Mouse (Mus musculus) spleen, adult 12 weeks (tissue): ENCODE results near the gene Optc.

ENCODE experiments used
- DNase-seq: peaks from one replicate; pipeline ENCODE4 v3.0.0; 2022; ENCODE audit warnings: low spot score

The Optc gene

DNA sequence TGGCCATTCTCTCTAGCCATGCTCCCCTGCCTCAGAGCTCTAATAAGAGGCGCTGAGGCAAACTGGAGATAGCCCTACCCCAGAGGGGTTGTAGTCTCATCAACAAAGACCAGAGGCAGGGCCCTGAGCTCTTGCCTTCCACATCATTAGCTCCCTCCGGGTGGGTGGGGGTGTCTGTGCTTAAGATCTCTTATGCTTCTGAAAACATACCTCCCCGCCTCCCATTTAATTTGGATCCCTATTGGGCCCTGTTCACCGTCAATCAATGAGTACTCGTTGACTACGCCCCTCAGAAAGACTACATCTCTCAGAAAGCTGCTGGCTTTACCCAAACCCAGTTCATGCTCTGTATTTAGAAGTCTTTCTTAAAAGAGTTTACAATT lies 10.3 kb upstream of the Optc start:
- no peak for DNase-seq

DNA sequence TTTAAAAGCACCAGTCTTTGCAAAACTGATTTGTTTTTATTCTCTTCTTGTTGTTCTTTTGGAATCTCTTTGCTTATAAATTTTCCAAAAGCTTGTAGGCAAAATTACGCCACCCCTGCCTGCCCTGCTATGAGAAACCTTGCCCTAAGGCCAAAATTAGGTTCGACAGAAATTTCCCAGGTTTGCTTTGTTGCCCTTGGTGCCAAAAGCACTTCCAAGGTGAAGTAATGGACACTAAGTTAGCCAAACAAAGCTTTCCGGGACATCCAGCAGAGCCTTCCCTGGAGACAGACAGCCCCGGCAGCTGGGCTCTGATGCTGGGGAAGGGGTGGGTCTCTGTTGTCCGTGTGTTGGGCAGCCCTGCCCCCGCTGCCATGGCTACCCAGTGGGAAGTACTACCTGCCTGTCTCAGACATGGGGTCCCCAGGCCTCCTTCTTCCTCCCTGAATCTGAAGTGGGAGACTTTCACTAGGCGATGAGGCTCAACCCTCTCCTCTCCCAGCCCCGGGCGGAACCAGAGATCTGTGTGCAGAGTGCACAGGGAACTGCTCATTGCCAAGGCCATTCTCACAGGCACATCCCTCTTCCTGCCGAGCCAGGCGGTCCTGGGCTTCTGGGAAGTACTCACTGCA lies 9.8 kb upstream of the Optc start:
- no peak for DNase-seq

DNA sequence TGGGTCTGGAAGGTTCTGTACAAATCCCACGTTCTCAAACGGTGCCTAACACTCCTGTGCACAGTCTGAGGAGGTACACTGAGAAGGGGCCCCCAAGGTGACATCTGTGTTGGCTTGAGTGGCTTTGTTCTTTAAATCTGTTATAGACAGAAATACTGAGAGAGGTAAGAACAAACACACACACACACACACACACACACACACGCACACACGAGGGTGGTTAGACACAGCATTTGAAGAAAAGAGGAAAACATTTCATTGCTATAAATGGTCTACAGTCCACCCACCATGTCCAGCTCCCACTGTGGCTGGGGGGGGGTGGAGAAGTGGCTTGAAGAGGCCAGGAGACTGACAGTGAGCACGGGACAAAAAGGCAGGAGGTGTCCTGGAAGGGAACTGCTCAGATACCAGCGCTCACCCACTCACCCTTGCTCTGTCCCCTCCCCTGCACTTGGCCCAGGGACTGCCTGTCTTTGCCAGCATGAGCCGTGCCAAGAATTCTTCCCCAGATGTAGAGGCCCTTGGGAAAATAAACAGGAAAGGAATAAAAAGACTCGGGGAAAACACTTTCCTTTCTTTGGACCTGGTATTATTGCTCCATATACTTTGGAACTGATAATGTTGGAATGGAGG lies 8.0 kb upstream of the Optc start:
- no peak for DNase-seq

DNA sequence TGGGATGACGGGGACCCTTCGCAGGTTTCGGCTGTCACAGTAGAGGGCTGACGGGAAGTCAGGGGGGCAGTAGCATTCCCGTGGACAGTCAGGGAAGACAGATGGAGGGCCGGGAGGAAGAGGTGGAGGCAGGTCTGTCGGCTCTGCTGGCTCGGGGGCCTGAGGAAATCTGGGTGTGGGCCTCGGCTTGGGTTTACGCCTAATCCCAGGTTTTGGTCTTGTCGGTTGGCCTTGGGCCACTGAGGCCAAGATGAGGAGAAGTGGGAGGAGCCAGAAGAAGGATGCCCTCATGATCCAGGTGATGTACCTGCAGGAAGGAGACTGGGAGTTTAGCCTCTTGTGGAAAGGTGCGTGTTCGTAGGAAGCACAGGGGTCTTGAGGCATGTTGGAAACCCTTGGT lies 7.3 kb upstream of the Optc start:
- no peak for DNase-seq

DNA sequence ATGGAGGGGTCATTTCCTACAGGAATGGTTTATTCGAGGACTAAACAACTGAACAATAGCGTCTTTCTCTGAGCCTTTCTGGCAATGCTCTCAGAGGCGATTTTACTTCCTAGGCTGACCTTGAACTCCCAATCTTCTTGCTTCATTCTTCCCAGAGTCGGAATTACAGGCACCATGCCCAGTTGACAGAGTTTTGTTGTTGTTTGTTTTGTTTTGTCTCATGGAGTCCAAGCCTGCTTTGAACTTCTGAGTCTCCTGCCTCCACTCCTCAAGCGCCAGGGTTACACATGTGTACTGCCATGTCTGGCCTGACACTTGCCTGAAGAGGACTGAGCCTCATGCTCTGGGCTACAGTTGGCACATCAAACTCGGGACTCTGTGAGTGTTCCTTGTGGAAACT lies 5.2 kb upstream of the Optc start:
- DNase-seq, result no peak

DNA sequence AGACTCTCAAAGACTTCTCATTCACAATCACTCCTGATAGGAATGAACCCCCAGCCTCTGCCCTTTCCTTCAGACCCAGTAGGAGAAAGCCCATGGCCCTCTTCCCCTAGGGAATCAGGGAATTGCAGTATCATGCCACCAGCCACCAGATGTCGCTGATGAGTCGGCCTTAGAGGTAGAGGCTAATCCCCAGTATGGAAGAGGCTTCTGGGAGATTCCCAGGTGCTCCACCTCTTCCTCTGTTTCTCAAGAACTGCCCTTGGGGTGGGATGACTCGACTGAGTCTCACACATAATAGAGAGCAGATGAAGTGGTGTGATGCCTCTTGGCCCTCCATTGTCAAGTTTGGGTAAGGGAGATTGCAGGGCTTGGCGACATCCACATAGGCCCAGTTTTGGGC lies 3.7 kb upstream of the Optc start:
- no peak for DNase-seq

DNA sequence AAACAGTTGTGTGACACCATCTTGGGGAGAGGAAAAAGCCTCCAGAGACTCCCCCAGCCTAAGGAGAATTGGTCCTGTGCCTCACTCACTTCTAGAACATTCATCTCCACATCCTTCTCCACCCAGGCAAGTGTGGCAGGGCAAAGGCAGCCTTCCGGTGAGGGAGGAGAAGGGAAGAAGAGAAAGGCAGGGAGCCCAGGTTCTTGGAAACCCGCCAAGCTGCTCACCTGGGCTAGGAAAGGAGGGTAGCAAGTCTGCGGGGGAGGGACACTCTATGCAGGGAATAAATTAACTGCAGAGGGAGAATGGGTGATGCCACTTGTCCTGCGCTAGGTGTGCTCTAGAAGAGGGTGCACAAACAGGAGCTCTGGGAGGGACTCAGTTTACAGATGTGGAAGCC lies 3.2 kb upstream of the Optc start:
- DNase-seq, result no peak

DNA sequence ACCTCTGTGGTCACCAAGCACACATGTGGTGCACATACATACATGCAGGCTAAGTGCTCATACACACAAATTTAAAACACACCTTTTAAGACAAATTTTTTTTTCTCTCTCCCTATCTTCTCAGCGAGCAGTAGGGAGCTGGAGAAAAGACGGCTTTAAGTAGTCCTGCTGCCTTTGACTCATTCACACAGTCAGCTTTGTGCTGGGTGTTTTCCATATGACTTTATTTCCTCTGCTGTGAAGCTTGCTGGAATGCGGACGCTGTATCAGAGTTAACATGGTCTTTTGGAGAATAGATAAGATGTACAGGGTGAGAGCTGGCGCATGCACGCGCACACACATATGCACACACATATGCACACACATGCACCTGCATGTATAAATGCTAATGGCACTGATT lies 2.3 kb upstream of the Optc start:
- no peak for DNase-seq

DNA sequence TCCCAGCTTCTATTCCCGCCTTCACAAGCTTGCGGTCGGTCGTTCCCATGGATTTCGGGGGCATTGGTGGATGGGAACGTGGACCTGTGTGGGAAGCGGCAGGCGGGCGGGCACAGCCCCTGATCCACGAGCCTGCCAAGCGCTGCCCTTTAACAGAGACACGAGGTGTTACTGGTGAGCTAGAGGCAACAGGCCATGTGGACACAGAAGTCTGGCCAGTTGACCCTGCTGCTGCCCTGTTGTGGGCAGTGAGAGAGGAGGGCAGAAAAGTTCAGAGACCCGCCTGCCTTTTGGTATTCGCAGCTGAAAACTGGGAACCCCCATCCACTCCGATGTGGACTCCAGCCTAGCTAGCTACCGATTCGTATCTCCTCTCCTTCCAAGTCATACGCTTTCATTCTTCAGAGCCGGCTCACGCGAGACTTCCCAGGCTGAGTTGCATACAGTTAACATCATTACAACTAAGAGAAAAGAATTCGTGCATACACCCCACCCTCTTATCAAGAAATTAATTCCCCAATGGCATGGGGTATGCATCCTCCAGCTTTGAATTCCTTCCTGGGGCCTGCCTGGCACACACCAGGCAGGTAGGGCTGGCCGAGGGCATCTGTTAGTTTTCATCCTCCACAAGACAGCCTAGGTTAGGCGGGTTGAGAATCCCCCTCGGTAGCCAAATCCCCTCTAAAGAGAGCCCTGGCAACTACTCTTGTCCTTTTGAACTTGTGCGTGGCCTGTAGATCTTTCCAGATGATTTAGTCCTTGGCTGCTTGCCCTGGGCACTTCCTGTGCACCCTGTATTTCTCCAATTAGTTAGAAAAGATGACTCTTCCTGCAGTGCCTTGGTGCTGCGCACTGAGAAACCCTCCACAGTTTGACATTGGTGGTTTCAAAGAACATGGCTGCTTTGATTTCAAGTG lies 1.1 kb upstream of the Optc start:
- no peak for DNase-seq

DNA sequence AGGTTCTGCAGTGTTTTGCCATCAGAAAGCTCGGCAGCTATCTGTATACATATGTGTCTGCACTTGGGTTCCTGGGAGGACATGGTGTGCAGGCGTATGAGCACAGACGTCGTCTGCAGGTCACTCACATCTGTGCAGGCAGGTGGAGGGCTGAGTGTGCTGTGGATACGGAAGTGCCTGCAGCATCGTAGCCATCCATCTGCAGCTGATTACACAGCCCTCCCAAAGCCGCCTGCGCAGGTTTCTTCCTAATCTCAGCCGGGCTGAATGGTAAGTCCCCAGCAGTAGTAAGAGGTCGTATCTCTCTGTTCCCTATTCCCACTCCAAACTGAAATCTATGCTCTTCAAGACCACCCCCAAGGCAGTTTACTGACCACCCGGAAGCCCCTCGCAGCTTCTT lies 1.4 kb downstream of the Optc start:
- no peak for DNase-seq

DNA sequence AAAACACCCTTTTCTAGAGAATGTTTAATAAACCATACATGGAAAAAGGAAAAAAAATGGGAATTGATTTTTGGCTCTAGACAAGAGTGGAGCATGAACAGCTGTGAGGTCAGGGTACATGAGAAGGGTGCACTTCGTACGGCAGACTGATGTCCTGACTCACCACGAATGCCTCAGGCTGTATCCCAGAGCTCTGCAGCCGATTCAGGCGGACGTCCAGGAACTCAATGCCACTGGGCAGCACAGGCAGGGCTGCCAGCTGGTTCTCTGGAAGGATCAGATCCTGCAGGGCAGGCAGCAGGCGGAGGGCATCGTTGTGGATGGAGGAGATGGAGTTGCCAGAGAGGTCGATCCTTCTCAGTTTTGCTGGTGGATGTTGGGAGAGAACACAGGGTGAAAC lies 7.0 kb downstream of the Optc start:
- DNase-seq, result no peak

DNA sequence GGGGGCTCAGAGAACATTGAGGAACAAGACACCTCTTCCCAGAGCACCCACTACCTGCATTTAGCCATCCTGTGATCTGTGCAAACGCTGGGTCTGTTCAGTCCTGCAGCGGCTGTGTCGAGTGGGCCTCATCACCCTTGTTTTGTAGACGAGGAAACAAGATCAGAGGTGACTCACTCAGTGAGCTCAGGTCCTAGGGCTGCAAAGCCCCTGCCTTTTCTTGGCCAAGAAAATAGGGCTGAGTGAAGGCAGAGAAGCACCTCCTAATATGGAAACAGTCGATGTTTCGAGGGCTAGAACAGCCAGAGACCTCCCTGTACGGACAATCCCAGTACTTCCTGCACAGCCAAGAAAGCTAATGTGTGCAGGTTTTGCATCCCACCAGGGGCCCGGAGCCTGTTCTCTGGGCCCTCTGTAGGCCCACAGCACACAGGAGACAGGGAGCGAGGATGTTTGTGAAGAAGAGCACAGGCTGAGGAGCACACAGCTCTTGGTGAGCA lies 8.7 kb downstream of the Optc start:
- no peak for DNase-seq

DNA sequence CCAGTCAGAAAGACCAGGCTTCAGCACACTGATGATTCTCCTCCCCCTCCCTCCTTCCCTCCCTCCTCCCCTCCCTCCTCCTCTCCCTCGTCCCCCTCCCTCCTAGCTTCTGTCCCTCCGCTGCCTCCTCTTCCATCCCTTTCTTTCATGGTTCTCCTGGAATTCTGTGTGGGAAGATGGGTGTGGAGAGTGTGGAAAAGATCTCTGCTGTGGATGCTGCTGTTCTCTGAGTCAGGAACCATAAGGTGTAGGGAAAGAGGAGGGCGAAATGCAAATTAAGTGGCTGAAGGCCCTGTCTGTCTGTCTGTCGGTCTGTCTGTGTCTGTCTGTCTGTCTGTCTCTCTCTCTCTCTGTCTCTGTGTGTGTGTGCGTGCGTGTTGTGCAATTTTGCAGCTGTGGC lies 10.5 kb downstream of the Optc start:
- DNase-seq, result no peak

DNA sequence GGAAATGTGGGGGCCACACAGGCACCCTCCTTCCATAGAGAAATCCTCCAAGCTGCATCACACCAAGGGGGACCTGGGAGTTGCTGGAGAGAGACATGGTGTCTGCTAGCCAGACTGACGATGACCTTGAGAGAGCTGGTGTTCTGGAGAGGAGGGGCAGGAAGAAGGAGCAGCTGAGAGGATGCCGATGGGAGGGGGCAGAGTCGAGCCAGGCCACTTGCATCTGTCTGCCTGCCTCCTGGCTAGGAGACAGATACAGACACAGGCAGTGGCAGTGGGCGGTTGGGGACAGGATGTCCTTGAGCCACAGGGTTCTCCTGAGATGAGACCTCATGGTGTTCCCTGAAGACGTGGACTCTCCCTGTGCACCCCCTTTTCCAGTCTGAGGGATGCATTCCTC lies 16.3 kb downstream of the Optc start:
- DNase-seq, result no peak

DNA sequence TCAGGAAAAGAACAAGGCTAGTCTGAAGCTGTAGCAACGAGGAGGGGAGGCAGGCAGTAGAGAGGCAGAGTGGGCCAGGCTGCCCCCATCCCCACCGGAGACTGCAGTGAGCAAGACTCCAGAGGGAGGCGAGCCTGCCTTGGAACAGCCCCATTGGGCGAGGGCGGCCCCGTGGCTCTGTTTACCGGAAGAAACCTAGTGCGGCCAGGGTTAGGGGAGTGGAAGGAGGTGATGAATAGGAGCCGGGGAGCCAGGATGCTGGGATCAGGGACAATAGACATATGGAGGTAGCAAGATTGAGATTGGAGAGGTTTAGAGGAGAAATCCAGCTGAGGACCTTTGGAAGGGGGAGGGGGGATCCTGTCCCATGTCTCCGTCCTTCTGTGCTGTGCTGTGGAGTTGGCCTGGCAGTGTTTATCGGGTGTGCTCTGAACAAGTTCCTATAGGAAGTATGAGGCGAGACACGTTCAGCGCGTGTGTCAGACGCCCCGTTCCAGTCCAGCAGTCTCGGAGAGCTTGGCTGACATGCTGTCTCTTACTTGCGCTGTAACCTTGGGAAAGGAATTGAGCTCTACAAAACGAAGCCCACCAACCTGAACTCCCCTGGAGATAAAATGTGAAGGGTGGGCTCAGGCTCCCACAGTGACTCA lies 17.7 kb downstream of the Optc start:
- DNase-seq, result no peak

DNA sequence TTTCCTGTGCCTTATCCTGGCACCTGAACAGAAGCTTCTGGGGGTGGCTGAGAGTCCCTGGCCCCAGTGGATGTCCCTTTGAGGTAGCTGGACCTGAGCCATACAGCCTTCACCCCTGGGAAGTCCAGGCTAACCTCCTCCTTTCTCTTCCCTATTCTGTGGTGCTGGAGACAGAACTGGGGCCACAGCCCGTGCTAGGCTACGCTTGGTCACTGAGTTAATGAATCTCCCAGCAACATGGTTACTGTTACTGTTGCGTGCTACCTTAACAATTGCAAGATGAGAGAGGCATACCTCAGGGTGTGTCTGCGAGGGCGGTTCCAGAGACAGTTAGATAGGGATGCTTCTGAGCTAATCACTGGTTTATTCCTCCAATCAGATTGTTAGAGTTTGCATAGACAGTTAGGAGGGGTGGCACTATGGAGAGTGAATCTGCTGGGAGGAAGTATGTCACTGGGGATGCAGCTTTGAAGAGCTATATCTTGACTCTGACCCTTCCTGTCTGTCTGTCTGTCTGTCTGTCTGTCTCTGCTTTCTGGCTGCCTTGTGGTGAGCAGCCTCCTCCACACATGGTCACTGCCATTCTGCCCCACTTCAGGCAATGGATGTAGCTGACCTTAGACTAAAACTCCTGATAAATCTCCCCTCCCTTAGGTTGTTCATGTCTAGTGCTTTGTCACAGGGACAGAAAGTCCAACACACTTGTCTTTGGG lies 20.1 kb downstream of the Optc start:
- DNase-seq, result no peak

DNA sequence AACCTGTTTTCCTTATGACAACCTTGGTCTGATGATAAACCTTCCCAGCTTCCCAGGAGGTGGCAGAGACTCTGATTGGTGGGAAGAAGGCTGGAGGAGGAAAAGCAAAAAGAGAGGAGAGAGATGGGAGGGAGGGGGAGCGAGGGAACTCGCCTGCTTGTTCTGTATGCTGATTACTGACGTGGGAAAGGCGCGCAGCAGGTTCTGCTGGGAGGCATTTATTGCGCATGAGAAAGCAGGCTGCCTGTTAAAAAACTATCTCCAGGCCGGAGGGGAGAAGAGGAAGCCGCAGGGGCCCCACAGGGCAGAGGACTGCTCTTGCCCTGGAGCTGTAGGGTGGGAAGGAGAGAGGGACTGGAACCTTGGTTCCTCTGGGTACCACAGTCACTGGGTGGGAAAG lies 20.8 kb downstream of the Optc start:
- DNase-seq, result no peak

DNA sequence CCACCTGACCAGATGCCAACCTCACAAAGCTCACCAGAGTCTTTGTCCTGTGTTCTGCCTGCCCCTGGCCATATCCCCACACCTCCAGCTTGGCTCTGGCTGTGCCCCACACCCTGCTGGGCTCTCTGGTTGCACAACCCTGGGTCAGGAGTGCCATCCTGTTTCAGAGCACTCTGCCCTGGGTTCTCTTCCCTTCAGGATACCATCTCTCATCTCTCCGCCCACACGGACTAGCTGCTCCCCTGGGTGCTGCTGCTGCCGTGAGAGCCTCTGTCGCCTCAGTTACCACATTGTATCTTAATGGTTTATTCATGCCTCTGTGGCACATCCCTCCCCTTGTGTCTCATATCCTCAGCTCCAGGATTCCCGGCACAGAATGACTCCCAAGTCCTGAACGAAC lies 21.4 kb downstream of the Optc start:
- DNase-seq, result no peak

DNA sequence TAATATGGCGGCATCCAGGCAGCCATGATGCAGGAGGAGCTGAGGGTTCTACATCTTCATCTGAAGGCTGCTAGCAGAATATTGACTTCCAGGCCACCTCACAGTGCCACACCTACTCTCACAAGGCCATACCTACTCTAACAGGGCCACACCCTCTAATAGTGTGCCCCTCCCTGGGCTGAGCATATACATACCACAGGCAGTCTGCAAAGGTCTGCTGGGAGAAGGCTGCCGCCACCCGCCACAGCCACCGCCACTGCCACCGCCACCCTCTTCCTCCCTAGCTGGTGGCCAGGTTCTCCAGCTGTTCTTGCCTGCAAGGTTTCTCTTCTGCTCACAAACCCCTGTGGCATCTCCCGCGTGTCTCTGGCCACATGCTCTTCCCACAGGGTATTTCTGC lies 22.0 kb downstream of the Optc start:
- no peak for DNase-seq

DNA sequence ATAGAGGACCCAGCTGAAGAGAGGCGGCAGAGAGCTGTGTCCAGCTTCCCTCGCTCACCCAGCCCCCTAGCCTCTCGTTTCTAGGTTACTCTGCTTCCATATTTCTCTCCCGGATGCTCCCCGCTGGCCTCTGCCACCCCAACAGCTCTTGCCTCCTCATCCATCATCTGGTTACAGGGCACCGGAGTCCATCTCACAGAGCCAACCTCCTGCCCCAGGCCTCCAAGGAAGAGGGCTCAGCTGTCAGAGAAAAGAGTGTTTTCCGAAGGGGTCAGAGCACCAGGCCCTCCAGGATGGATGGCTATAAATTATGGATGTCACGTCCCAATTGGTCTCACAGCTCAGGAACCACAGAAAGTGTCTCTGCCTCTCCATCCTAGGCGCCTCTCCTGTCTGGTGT lies 23.1 kb downstream of the Optc start:
- no peak for DNase-seq

DNA sequence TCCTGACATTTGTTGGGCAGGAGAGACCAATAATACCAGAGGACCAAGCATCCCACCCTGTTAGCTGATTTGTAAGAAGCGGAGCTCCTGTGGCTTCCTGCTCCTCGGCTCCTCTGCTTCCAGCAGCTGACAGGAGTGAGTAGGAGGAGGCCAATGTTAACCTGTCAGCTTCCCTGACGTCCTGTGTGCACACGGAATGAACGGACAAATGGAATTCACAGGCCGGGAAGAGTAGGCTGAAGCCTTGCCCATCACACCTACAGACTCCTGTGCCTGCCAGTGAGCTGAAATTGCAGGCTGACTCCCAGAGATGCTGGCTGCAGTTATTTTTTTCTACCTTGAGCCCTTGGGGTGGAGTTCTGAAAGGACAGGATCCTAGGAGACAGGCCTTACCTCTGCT lies 23.7 kb downstream of the Optc start:
- DNase-seq, result no peak
